Mouse (Mus musculus) spleen, postnatal 14 days (tissue): ENCODE data around the gene Rragc.

ENCODE experiments used
- DNase-seq, 2 experiments: peaks; one replicate each; pipeline ENCODE4 v3.0.0; 2021 to 2022; ENCODE audit warnings: low spot score in 2 of 2

Gene Rragc

DNA sequence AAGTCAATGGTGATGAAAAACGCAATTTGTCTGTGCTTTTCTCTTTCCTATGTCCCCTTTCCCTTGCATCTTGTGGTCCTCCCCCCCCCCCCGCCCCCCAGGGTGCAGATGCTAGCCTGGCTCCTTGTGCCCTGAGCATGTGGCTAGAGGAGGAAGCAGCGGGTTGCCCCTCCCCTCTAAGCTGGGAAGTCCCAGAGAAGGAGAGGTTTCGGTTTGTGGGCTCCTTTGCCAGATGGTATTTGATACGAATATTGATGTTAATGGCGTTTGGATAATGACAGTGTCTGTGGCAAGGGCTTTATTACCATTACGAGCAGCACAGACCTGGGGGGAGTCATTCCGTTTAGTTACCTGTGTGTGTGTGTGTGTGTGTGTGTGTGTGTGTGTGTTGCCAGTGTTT lies 34.8 kb downstream of the Rragc start:
- no peak for DNase-seq

DNA sequence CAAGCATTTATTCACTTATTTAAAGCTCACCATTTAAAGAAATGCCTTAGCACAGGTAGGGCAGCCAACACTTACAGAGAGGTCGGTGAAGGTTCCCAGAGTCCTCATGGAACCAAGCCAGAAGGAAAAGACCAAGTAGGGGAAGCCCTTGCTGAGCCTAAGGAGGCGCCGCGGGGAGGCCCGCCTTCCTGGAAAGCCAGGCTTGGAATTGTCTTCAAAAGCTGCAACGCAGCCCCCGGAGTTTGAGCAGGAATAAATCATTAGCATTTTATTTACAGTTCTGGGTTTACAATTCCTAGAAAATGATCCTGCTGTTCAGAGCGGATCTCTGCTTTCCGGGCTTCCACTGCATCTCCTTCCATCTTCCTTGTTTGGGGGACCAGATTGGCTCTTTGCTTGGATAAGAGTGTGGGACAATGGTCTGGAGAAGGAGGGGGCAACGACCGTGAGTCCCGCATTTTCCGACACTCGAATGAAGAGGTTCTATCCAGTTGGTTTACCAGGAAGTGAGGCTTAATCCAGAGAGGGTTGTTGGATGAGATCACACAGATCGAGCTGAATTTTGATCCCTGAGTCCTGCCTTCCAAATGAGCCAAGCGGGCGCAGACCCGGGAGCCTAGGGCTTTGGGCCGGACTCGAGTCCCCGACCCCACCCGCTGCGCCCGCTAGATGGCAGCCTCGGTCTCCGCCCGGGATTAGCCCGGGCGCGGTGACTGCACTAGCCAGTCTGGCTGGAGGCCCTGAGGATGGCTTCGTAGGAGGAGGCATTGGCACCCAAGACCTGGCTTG lies 39.7 kb downstream of the Rragc start:
- peak; percentile 19 to 48 for DNase-seq

GRCm38 (mm10) chr4:123957492-123957808 lies 40.2 kb downstream of the Rragc start:
- no peak for DNase-seq

DNA sequence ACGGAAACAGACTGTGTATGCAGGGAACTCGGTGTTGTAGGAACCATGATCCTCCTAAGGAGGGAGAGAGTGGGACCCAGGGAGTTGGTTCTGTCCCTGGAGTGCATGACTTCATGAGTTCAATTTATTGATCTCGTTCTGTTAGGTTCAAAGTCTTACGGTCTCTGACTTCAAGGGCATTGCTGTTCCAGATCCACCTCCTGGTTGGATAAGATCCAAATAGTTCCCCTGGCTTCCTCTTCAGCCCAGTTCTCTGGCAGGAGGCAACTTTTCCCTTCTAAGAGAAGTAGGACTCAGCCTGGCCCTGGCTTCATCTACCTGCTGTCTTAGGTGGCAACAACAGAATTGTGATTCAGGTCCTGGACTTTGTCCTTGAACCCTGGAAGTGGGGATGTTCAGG lies 40.6 kb downstream of the Rragc start:
- DNase-seq, result no peak

DNA sequence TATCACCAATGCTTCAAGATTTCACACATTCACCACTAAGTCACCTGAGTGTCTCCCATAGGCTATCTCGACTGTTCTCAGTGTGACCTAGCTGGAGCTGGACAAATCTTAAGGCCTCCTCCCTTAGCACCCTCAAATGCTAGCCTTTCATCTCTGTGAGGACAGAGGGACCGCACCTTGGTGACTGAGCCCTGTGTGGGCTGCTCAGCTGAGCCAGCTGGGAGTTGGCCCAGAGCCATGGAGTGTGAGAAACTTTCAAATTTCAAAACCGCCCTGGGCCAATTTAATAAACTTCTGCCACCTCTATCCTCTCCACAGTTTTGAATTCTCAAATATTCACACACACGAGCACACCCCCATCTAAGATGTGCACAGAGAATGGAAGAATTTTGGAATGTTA lies 43.7 kb downstream of the Rragc start:
- DNase-seq, result no peak

DNA sequence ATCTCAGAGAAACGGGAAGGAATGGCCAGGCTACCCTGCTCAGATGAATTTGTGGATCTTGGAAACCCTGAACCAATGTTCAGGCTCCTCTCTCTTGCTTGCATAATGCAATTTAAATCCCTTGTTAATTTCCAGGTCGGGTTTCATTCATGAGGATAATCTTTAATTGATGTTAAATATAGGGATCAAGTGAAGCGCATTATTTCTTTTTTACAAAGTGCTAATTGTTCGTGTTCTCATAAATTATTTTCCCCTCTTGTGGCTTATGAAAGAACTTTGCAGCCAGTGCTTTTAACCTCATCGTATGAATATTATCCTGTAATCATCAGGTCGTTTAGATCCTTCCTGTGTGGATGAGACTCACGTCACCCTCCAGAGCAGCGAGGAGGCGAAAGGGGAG lies 45.5 kb downstream of the Rragc start:
- no peak for DNase-seq

DNA sequence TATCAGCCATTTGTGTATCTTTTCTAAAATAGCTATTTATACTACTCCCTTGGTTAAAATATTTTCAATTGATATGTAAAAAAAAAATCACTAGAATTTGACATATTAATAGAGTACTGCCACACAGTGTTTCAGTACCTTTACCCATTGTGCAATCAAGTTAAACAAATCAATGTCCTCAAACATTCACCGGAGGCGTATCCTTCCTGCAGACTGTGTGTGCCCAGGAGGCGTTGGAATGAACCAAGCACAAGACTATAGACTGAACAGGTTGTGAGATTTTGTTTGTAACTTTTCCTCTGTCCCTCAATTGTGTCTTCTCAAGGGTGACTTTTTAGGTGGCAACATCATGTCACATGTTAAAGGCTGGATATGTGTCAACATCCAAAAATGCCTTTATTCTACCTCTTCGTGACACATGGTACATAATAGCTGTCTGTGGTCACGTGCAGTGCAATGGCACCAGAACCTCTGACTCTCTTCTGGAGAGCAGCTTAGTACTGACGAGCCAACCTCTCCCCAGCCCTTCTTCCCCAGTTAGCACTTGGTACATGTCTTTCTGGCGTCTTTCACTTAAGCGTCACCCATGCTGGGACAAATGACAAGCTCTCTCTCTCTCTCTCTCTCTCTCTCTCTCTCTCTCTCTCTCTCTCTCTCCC lies 51.5 kb downstream of the Rragc start:
- DNase-seq, result no peak

- no peak for DNase-seq
Measured at GRCm38 (mm10) chr4:123969458-123969857, 52.2 kb downstream of the Rragc start.

GRCm38 (mm10) chr4:123971059-123971458 lies 53.8 kb downstream of the Rragc start:
- DNase-seq, result no peak

GRCm38 (mm10) chr4:123972423-123973049 lies 55.3 kb downstream of the Rragc start:
- DNase-seq, result no peak

- no peak for DNase-seq
Measured at GRCm38 (mm10) chr4:123982105-123982504, 64.9 kb downstream of the Rragc start.
